Mouse (Mus musculus): ENCODE data around the gene Myof. TPM values are rescaled to one million over a fixed set of nuclear protein-coding genes. Genes with fewer than 3 reads are reported as not detected.
A peak's percentile ranks its signal among the peaks of the same experiment; 100 is the strongest.

Gene Myof
- polyA plus RNA-seq, 1 experiment from 2014 or later, result 22.7 TPM

DNA sequence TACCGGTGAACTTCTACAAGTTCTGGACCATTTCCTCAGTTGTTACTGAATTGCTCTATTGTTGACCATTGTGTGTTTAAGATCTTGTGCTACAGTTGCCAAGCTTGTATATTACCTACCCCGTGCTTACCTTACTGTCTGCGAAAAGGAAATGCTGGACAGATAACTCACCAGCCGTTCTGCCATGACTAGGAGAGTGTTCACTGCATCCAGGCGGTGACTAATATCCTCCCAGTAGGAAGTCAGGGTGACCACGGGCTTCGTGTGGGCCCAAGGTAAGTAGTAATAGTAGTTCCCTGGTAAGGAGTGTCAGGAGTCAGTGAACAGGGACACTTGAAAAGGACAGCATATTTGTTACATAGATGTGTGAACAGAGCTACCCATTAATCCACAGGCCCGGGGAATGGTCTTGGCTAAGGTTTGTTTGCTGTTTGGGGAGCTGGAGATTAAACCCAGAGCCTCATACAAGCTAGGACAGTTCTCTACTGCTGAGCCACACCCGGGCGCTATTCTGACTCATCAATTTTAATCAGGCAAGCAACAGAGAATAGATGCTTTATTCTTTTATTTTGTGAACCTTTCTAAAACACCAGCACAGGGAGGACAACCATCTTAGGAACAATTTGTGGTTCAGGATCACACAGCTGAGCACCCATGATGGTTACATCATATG lies 83.7 kb downstream of the Myof start:
- WGBS, result 78% methylated on average over 10 of the region's 10 CpGs
- no peak for ATAC-seq (ENCODE audit: insufficient number of reproducible peaks, insufficient read depth, low FRiP score, low read depth)
- no peak overlapping the region for H3K27ac ChIP-seq (ENCODE audit: low read length)

DNA sequence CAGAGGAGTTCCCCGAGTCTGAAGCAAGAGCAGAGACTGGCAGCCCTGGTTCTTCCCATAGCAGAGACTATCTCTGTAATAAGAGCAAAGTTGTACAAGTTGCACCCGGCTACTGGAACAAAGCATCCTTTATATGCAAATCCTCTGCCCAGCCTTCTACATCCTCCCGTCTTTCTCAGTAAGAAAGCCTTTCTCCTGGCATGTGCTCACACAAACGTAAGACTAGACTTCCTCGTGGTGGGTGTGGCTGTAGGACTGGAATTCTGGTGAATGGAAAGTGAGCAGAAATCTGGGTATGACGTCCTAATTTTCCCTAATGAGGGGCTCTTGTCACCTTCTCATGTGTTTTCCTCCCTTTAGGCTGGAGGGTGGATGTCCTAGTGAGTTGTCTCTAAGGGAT lies 84.3 kb downstream of the Myof start:
- Histone ChIP-seq H3K27ac (ENCODE audit: low read length) (no peak overlapping the region), H3K9me3 (ENCODE audit: control insufficient read depth, low read depth, low read length) (no peaks in the 10 kb centered on the region), H3K4me2 (replicated peaks; ENCODE audit: low read depth, low read length) (no peak overlapping the region), H3K9ac (replicated peaks; ENCODE audit: low read depth, low read length) (no peak overlapping the region), H3K4me3 (ENCODE audit: low read depth, low read length) (no peak overlapping the region), H3K4me1 (ENCODE audit: control insufficient read depth, insufficient read depth, low read length) (no peaks in the 10 kb centered on the region), H3K27me3 (ENCODE audit: control insufficient read depth, insufficient read depth, low read length) (no peaks in the 10 kb centered on the region), H3K36me3 (ENCODE audit: control insufficient read depth, insufficient read depth, low read length) (no peaks in the 10 kb centered on the region)
- ATAC-seq (ENCODE audit: insufficient number of reproducible peaks, insufficient read depth, low FRiP score, low read depth), result no peak
- 65% methylated on average over 6 of the region's 6 CpGs for WGBS

More for the DNA sequence above, 83.7 kb downstream of the Myof start:
- H3K9me3 ChIP-seq (ENCODE audit: control insufficient read depth, low read depth, low read length), result no peaks in the 10 kb centered on the region
- H3K27me3 ChIP-seq (ENCODE audit: control insufficient read depth, insufficient read depth, low read length), result no peaks in the 10 kb centered on the region
- no peaks in the 10 kb centered on the region for H3K4me1 ChIP-seq (ENCODE audit: control insufficient read depth, insufficient read depth, low read length)
- H3K4me3 ChIP-seq (ENCODE audit: low read depth, low read length), result no peak overlapping the region
- no peak overlapping the region for H3K9ac ChIP-seq (replicated peaks; ENCODE audit: low read depth, low read length)
- H3K36me3 ChIP-seq (ENCODE audit: control insufficient read depth, insufficient read depth, low read length), result no peaks in the 10 kb centered on the region
- H3K4me2 ChIP-seq (replicated peaks; ENCODE audit: low read depth, low read length), result no peak overlapping the region

DNA sequence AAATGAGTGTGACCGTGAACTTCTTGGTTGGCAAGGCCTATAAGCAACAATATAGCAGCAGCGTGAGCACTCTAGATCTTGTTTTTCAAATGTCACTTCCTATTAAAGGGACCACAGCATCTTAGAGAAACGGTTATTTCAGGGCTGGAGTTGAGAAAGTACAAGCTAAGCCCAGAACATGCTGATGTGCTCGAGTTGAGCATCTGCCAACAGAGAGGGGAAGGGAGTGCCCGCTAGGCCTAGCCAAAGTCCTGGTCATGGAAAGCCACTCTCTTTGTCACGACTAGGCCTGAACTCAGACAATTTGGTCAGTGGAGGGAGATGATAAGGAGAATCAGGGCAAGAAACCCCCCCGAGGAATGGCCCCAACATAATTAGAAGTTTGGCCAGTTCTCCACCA lies 86.1 kb downstream of the Myof start:
- no peak for ATAC-seq (ENCODE audit: insufficient number of reproducible peaks, insufficient read depth, low FRiP score, low read depth)
- Histone ChIP-seq H3K4me3 (ENCODE audit: low read depth, low read length) (no peak overlapping the region), H3K36me3 (ENCODE audit: control insufficient read depth, insufficient read depth, low read length) (no peaks in the 10 kb centered on the region), H3K27ac (ENCODE audit: low read length) (no peak overlapping the region), H3K4me1 (ENCODE audit: control insufficient read depth, insufficient read depth, low read length) (no peaks in the 10 kb centered on the region), H3K9ac (replicated peaks; ENCODE audit: low read depth, low read length) (no peak overlapping the region), H3K9me3 (ENCODE audit: control insufficient read depth, low read depth, low read length) (no peaks in the 10 kb centered on the region), H3K27me3 (ENCODE audit: control insufficient read depth, insufficient read depth, low read length) (no peaks in the 10 kb centered on the region), H3K4me2 (replicated peaks; ENCODE audit: low read depth, low read length) (no peak overlapping the region)
- WGBS, result 86% methylated on average over 7 of the region's 7 CpGs

- Histone ChIP-seq H3K36me3 (ENCODE audit: control insufficient read depth, insufficient read depth, low read length) (no peaks in the 10 kb centered on the region), H3K9ac (replicated peaks; ENCODE audit: low read depth, low read length) (no peak overlapping the region), H3K27ac (ENCODE audit: low read length) (no peak overlapping the region), H3K4me2 (replicated peaks; ENCODE audit: low read depth, low read length) (no peak overlapping the region), H3K4me1 (ENCODE audit: control insufficient read depth, insufficient read depth, low read length) (no peaks in the 10 kb centered on the region), H3K27me3 (ENCODE audit: control insufficient read depth, insufficient read depth, low read length) (no peaks in the 10 kb centered on the region), H3K9me3 (ENCODE audit: control insufficient read depth, low read depth, low read length) (no peaks in the 10 kb centered on the region), H3K4me3 (ENCODE audit: low read depth, low read length) (no peak overlapping the region)
- no peak for ATAC-seq (ENCODE audit: insufficient number of reproducible peaks, insufficient read depth, low FRiP score, low read depth)
- 78% methylated on average over 3 of the region's 3 CpGs for WGBS
Observed at GRCm38 (mm10) chr19:37956006-37956405, 87.4 kb downstream of the Myof start.

- H3K4me2 ChIP-seq (replicated peaks; ENCODE audit: low read depth, low read length), result no peak overlapping the region
- H3K4me1 ChIP-seq (ENCODE audit: control insufficient read depth, insufficient read depth, low read length), result no peaks in the 10 kb centered on the region
- no peaks in the 10 kb centered on the region for H3K27me3 ChIP-seq (ENCODE audit: control insufficient read depth, insufficient read depth, low read length)
- H3K27ac ChIP-seq (ENCODE audit: low read length), result no peak overlapping the region
- no peak overlapping the region for H3K9ac ChIP-seq (replicated peaks; ENCODE audit: low read depth, low read length)
- no peak overlapping the region for H3K4me3 ChIP-seq (ENCODE audit: low read depth, low read length)
- whole genome bisulfite sequencing, result 34% methylated on average over 7 of the region's 7 CpGs
- ATAC-seq (ENCODE audit: insufficient number of reproducible peaks, insufficient read depth, low FRiP score, low read depth), result peak; percentile 69; the same call in 1 of the 2 replicates
- H3K9me3 ChIP-seq (ENCODE audit: control insufficient read depth, low read depth, low read length), result no peaks in the 10 kb centered on the region
- H3K36me3 ChIP-seq (ENCODE audit: control insufficient read depth, insufficient read depth, low read length), result no peaks in the 10 kb centered on the region
Observed at GRCm38 (mm10) chr19:37955425-37956001, 87.9 kb downstream of the Myof start.

DNA sequence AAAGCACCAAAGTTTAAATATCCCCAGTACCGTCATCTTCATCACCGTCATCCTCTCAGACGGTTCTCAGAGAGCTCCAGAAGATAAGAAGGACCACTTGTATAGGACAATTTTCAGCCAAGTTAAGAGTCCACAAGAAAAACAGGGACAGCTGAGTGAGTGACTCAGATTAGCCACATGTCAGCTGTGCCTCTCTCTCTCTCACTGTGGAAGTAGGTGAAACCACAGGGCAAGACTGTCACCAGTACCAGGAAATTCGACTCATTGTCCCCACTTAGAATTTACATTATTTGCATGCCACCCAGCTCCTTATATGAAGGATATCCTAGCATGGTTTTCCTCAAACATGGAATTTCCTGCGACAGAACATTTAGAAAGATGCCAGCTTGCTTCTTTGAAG lies 88.6 kb downstream of the Myof start:
- no peak overlapping the region for H3K4me2 ChIP-seq (replicated peaks; ENCODE audit: low read depth, low read length)
- H3K27ac ChIP-seq (ENCODE audit: low read length), result no peak overlapping the region
- H3K4me1 ChIP-seq (ENCODE audit: control insufficient read depth, insufficient read depth, low read length), result no peaks in the 10 kb centered on the region
- 83% methylated on average over 5 of the region's 5 CpGs for WGBS
- H3K36me3 ChIP-seq (ENCODE audit: control insufficient read depth, insufficient read depth, low read length), result no peaks in the 10 kb centered on the region; the same call in 1 of the 2 replicates
- H3K4me3 ChIP-seq (ENCODE audit: low read depth, low read length), result no peak overlapping the region
- H3K27me3 ChIP-seq (ENCODE audit: control insufficient read depth, insufficient read depth, low read length), result no peaks in the 10 kb centered on the region
- no peak for ATAC-seq (ENCODE audit: insufficient number of reproducible peaks, insufficient read depth, low FRiP score, low read depth)
- H3K9ac ChIP-seq (replicated peaks; ENCODE audit: low read depth, low read length), result no peak overlapping the region
- H3K9me3 ChIP-seq (ENCODE audit: control insufficient read depth, low read depth, low read length), result no peaks in the 10 kb centered on the region

GRCm38 (mm10) chr19:37954236-37954635 lies 89.1 kb downstream of the Myof start:
- no peak overlapping the region for H3K4me3 ChIP-seq (ENCODE audit: low read depth, low read length)
- no peak overlapping the region for H3K9ac ChIP-seq (replicated peaks; ENCODE audit: low read depth, low read length)
- no peak overlapping the region for H3K4me2 ChIP-seq (replicated peaks; ENCODE audit: low read depth, low read length)
- H3K27me3 ChIP-seq (ENCODE audit: control insufficient read depth, insufficient read depth, low read length), result no peaks in the 10 kb centered on the region
- H3K9me3 ChIP-seq (ENCODE audit: control insufficient read depth, low read depth, low read length), result no peaks in the 10 kb centered on the region
- no peak for ATAC-seq (ENCODE audit: insufficient number of reproducible peaks, insufficient read depth, low FRiP score, low read depth)
- H3K36me3 ChIP-seq (ENCODE audit: control insufficient read depth, insufficient read depth, low read length), result no peaks in the 10 kb centered on the region; the same call in 1 of the 2 replicates
- no peaks in the 10 kb centered on the region for H3K4me1 ChIP-seq (ENCODE audit: control insufficient read depth, insufficient read depth, low read length)
- H3K27ac ChIP-seq (ENCODE audit: low read length), result no peak overlapping the region
- WGBS, result 83% methylated on average over 8 of the region's 8 CpGs

- no peak for ATAC-seq (ENCODE audit: insufficient number of reproducible peaks, insufficient read depth, low FRiP score, low read depth)
- no peak overlapping the region for H3K4me3 ChIP-seq (ENCODE audit: low read depth, low read length)
- H3K27me3 ChIP-seq (ENCODE audit: control insufficient read depth, insufficient read depth, low read length), result no peaks in the 10 kb centered on the region
- no peaks in the 10 kb centered on the region for H3K9me3 ChIP-seq (ENCODE audit: control insufficient read depth, low read depth, low read length)
- no peak overlapping the region for H3K4me2 ChIP-seq (replicated peaks; ENCODE audit: low read depth, low read length)
- 24% methylated on average over 4 of the region's 4 CpGs for WGBS
- no peaks in the 10 kb centered on the region for H3K4me1 ChIP-seq (ENCODE audit: control insufficient read depth, insufficient read depth, low read length)
- H3K9ac ChIP-seq (replicated peaks; ENCODE audit: low read depth, low read length), result no peak overlapping the region
- H3K27ac ChIP-seq (ENCODE audit: low read length), result no peak overlapping the region
- no peaks in the 10 kb centered on the region; the same call in 1 of the 2 replicates for H3K36me3 ChIP-seq (ENCODE audit: control insufficient read depth, insufficient read depth, low read length)
Observed at GRCm38 (mm10) chr19:37946696-37947095, 96.7 kb downstream of the Myof start.

- ATAC-seq (ENCODE audit: insufficient number of reproducible peaks, insufficient read depth, low FRiP score, low read depth), result no peak
- Histone ChIP-seq H3K9ac (replicated peaks; ENCODE audit: low read depth, low read length) (no peak overlapping the region), H3K4me2 (replicated peaks; ENCODE audit: low read depth, low read length) (no peak overlapping the region), H3K4me1 (ENCODE audit: control insufficient read depth, insufficient read depth, low read length) (no peaks in the 10 kb centered on the region), H3K9me3 (ENCODE audit: control insufficient read depth, low read depth, low read length) (no peaks in the 10 kb centered on the region), H3K36me3 (ENCODE audit: control insufficient read depth, insufficient read depth, low read length) (no peaks in the 10 kb centered on the region; the same call in 1 of the 2 replicates), H3K27ac (ENCODE audit: low read length) (no peak overlapping the region), H3K27me3 (ENCODE audit: control insufficient read depth, insufficient read depth, low read length) (no peaks in the 10 kb centered on the region), H3K4me3 (ENCODE audit: low read depth, low read length) (no peak overlapping the region)
- 57% methylated on average over 8 of the region's 8 CpGs for WGBS
Observed at GRCm38 (mm10) chr19:37946053-37946452, 97.3 kb downstream of the Myof start.

All from stomach, embryonic 14.5 days (tissue).